Mouse (Mus musculus) lung, postnatal 4 days (tissue): ENCODE data around the gene Enoph1.

Experiments
- DNase-seq, 2 experiments: peaks; one replicate each; pipeline ENCODE4 v3.0.0; 2021

The Enoph1 gene

DNA sequence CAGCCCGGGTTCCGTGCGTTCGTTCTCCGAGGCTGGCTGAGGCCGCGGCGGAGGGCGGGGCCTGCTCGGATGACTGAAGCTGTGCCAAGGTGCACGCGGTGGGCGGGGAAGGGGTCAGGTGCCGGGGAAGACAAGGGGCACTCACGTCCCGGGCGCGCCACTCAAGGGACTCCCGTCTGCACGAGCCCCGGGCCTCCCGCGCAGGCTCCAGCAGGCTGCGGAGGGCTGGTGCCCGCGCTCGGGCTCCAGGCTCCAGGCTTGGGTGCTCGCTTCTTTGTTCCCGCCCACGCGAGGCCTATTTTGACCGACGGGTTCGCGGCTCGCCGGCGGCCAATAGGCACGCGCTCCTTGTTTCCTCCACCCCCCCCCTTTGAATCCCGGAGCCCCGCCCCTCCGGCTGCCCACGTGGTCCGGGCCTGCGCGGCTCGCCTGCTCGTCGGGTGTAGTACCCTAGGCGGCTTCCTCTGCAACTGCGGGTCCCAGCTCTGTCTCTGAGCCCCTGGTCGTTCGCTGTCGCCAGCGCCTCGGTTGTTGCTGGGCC is at the start of gene Enoph1, which contains the start of gene Hnrnpdl:
TSS of gene Enoph1 (plus strand) at position 384 of the 541 bp plus-strand sequence.
TSS of gene Hnrnpdl (minus strand) at position 63 of the 541 bp plus-strand sequence.
- DNase-seq, result peak; percentile 95

DNA sequence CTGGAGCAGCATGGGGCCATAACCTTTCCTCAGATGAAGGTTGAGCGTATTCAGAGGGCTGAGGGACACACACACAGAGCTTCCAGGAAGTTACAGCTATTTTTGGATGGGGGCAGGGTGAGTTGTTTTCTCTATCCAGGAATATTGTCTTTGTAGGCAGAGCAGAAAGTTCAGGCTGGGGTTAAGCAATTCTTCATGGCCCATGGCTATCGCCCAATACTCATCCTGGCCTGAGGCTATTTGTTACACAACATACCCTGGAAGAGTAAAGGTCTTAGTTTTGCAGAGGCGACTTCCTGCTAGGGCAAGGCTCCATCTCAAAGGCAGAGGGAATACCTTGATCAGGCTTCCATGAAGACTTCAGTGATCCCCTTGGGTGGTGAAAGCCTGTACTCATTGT is 45.6 kb upstream of the Enoph1 start:
- no peak for DNase-seq

DNA sequence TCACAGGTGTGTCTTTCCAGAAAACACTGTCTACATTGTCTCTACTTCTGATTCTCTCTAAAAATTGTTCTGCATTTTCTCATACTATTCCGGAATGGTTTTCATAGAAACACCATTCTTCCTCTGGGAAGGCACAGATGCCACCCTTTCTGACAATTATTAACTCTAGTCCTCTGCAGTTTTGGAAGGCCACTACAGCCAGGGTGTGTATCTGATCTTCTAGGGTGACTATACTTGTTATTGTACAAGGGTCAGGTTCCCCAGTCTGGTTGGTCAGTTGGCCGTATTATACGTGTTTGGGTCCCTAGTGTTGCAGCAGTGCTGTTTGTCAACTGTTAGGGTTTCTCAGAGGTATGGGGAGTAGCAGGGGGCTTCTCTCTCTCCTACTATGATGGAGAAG is 45.1 kb upstream of the Enoph1 start:
- DNase-seq, result no peak

DNA sequence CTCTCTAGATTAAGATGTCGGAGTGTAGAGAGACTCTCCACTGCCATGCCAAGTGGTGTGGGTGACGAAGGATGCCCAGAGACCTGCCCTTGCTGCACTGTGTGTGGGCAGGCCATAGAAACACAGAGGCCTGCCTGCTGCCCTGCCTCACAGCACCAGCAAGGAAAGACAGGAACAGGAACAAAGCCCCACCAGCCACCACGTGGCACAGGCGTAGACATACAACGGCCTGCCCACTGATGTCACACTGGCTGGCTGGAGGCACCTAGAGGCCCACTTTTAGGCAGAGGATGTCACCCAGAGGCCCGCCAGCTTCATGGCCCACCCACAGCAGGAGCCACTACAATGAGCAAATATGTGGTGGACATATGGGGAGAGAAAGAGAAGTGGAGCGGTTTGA is 39.7 kb upstream of the Enoph1 start:
- no peak for DNase-seq

DNA sequence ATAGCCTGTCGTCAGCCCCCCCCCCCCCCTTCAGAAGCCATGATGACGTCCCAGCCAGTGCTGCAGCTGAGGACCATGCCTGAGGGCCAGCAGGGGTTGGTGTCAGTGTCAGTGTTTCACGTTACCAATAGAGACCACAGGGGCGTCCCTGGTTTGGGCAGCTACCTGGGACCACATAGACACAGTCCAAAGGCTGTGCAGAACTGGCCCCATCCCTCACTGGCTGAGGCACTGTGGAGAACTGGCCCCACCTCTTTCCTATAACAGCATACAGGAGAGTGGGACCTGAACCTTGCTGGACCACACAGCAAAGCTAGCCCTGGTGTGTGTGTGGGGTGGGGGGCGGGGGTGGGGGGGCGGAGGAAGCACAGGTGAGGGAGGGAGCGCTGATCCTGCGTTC is 39.3 kb upstream of the Enoph1 start:
- DNase-seq, result no peak

DNA sequence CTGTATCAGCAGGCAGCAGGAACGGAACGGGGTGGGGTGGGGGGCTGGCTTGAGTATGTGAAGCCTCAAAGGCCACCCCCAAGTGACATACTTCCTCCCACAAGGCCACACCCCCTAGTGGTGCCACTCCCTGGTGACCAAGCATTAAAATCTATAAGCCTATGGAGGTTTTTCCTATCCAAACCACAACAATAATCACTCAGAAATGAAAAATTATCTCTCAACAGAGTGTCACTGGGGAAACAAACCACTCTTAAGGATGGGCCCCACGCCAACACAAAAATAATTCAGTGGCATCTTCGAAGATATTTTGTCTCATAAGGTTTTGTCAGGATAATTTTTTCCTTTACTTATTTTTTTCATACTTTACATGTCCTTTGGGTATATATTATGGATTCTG is 35.9 kb upstream of the Enoph1 start:
- DNase-seq, result no peak

DNA sequence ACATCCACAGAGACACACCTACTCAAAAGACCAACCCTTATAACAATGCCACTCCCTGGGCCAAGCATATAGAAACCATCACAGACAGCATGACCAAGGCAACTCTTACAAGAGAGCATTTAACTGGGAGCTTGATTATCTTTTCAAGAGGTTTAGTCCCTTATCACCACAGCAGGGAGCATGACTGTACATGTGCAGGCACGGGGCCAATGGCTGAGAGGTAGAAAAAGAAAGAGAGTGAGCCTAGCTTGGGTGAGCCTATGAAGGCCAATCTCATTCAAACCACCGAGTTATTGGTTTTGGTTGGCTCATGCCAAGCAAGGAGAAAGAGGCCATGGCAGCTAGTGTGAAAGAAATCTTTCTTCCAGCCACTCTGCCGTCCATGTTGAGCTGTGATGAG is 34.4 kb upstream of the Enoph1 start:
- no peak for DNase-seq

DNA sequence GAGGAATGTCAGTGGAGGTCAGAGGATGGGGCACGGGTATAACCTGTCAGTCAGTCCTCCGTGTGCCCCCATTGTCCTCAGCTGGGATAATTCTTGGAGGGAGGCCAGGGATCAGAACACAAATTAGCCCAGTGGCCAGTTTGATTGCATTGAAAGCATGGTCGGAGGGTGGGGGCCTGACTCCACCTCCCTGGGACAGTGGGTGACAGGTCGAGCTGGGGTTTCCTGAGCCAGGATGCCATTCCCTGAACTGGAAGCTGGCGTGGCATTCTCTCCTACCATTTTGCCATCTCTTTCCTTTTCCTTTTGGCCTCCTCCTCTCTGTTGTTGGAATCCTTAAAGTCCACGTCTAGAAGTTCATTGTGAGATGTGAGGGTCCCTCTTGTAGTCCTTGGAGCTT is 33.9 kb upstream of the Enoph1 start:
- no peak for DNase-seq

DNA sequence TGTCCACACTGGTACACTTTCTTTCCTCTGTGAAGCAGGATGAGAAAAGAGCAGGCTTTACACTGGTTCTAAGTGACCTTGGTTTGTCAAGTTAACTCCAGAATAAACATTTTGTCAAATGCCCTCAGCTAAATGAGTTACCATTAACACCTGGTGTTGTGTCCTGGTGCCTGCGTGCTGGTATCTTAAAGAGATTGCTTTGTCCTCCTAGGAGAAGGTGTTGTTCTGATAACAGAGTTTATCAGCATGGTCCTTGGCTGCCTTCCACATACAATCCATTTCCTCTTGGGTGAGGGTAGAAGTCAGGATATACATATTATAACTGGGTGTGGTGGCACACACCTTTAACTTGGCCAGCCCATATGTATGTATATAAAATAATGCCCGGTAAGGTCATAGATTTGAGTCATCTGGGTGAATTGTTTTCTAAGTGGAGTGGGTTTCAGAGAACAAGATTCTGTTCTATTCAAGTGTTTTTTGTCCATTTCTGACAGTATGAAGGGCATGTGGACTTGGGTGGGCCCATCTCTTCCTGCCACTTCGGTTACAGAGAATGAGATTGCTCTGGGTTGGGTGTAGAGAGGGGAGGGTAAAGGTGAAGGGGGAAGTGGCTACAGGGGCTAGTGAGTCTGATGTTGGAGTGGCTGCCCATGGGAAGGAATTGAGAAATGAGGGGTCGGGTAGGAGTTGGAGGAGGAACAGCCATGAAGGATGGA is 33.3 kb upstream of the Enoph1 start:
- DNase-seq, result no peak

DNA sequence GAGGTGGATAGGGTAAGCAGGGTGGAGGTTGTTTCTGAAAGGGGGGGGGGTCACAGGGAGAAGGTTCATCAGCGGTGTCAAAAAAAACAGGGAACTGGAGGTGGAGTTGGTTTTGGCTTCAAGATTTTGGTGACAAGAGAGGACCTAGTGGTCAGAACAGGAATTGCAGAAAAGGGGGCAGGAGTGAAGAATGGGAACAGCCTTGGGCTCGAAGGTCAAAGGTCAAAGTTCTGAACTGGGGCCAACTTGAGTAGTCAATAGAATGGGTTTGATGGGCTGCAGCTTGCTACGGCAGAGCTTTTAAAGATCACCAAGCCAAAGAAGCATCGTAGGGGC is 32.8 kb upstream of the Enoph1 start:
- no peak for DNase-seq

DNA sequence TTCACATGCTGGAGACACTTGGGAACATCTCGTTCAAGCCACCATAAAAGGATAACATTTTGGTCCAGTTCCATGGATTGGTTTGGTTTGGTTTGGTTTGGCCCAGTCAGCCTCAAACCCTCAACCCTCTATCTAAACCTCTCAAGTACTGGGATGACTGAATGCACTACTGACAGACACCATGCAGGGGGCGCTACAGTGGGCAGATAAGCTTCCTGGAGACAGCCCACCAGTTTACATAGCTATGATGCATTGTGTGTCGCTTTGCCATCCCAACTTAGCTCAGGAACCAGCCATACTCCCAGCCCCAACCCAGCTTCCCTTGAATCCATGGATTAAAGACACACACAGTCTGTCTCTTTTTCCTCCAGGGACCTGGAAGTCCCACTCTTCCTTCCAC is 31.3 kb upstream of the Enoph1 start:
- DNase-seq, result no peak

DNA sequence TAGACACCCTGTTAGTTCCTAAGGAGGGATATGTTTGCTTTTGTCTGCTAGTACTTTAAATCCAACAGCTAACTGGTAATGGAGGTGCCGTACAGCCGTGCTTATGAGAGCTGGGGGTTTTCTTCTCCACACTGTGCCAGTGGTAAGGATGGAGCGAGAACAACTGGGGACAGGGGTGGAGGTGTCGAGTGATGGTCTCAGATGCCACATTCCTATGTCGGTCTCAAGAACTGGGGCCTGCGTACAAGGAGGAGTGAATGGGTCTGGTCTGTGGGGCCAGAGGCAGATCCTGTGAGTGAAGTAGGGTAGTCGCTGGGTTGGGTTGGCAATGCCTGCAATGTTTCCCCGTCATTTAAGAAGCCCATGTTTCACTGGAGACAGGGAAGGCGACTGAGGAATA is 27.2 kb upstream of the Enoph1 start:
- DNase-seq, result no peak

DNA sequence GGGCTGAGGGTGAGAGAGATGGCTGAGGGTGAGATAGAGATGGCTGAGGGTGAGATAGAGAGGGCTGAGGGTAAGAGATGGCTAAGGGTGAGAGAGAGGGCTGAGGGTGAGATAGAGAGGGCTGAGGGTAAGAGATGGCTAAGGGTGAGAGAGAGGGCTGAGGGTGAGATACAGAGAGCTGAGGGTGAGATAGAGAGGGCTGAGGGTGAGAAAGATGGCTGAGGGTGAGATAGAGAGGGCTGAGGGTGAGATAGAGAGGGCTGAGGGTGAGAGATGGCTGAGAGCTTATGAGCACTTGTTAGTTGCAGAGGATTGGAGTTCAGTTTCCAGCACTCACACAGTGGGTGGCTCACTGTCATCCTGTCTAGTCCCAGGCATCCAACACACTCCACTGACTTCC is 19.7 kb upstream of the Enoph1 start:
- DNase-seq, result no peak

DNA sequence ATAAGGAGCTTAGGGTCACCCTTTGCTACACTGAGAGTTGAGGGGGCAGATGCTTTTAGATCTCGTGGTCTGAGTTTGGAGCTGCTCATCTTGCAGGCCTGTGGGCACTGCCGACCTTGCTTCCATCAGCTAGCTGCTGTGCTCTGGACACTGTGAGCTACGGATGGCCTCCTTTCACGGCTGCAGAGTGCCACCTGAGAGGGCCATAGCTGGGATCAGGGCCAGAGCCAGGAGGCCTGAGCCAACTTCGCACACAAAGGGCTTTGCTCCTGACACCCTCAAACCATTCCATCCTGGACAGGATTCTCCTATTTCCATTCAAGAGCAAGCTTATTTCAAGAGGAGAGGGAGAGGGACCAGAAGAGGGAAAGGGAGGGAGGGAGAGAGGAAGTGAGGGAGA is 15.4 kb upstream of the Enoph1 start:
- no peak for DNase-seq

DNA sequence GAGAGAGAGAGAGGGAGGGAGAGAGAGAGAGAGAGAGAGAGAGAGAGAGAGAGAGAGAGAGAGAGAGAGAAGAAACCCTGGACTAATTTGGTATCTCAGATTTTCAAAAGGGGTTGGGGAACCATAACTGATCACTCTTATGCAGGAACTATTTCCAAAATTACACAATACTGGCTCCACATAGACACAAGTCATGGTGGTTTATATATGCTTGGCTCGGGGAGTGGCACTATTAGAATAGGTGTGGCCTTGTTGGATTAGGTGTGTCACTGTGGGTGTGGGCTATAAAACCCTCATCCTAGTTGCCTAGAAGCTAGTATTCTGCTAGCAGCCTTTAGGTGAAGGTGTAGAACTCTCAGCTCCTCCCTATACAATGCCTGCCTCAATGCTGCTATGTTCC is 14.9 kb upstream of the Enoph1 start:
- DNase-seq, result no peak

DNA sequence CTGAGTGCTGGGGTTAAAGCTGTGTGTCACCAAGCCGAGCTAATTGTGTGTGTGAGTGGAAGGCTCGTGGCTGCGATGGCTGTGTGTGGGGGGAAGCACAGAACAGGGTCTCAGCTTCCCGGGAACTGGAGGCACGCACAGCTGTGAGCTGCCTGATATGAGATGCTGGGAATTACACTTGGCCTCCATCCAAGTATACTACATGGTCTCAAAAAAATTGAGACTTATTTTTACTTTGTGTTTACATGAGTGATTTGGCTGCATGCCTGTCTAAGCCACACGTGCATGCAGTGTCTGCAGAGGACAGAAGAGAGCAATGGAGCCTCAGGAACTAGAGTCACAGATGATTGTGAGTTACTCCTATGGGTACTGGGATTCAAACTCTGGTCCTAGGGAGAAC is 9.7 kb upstream of the Enoph1 start:
- DNase-seq, result peak; percentile 46 to 62

DNA sequence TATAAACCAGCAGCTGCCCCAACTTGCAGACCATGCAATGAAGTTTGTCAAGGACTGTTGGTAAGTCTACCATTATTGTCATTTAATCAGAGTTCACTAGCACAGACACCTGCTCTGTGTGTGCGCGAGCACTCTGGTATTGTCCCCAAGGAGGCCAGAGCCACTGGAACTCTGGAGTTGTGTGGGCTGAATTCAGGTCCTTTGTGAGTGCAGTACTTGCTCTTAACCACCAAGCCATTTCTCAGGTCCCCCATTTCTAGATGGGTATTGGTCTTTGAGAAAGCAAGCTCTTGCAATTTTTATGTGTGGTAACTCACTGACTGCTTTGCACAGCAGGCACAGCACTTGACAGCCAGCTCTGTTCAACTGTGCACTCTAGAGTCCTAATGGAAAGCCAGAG is 7.7 kb upstream of the Enoph1 start:
- no peak for DNase-seq

DNA sequence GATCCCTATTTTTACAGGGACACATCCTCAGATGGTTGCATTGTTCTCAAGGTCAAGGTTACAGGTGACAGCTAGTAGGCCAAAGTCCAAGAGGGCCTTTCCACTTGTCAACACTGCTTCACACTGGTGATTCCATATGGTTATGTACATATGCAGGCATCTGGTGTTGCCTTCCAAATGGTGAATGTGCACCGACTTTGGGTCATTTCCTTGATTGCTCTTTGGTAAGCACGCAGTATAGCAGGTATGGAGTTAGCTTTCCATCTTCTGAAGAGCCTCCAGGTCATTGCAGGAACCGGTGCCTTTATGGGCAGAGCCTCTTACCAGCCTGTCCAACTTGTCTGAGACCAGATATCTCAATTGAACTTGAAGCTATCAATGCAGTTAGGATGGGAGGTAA is 7.1 kb upstream of the Enoph1 start:
- DNase-seq, result no peak

DNA sequence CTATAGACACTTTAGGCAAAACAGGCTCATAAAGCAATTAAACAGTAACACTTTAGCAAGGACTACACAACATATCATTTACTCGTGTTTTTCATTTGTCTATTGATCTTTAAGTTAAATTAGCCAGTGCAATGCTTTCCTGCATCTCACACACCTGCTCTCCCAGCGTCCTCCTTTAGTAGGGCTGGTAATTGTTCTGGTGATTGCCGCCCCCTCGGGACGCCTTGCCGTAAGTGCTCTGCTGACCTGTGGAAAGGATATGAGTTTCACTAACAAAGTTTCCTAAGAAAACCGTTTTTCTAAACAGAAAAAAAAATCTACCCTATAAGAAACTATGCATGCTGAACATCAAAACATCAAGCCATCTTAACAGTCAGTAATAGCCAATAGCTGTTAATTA is 3.8 kb upstream of the Enoph1 start:
- DNase-seq, result peak in 1 of 2 experiments; percentile 8

DNA sequence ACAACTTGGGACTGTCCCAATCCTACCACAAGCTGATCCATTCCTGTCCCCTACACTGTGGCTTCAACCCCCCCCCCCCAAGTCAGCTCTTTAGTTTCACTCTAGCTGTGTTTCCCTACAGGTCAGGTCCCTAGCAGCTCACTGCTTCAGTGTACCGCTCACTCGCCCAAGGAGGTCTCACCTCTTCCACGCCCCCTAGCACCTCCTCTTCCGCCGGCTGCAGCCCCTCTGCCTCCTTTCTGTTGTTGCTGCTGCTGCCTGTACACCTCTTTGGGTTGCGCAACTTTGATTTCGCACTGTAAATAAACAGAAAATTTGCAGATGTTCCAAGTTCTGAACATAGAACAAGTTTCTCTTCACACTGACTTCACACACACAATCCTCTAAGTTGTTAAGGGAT is 3.1 kb upstream of the Enoph1 start:
- peak; percentile 20 to 29 for DNase-seq

DNA sequence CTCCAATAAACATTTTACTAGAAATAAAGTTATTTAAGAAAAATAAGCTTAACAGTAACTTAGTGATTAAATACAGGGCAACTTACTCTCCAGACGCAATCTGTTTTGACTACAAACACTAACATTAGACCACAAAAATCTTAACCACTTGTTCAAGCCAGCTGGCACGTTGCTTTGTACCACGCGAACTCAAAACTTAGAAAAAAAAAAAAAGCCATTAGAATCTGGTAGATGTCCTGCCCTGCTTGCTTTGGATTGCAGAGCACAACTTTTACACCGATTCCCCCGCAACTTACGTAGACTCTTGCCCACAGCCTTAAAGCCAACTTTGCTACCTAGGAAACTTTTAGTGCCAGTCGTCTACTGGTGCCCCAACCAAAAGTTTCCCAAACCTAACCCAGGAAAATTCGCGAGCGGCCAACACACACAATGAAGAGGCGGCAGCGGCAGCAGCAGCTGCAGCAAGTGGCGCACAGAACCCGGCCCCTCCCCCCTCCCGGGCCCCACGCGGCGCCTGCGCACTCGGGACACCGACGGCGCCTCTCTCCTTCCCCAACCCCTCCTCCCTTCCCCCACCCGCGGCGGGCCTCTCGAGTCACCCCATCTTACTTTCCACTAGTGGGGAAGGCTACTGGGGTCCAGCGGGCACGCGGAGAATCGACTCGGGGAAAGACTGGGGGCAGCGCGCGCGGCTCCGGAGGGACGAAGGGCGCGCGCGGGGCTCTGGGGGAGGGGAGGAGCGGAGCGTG is 1.6 kb upstream of the Enoph1 start:
- DNase-seq, result peak; percentile 93 to 94

DNA sequence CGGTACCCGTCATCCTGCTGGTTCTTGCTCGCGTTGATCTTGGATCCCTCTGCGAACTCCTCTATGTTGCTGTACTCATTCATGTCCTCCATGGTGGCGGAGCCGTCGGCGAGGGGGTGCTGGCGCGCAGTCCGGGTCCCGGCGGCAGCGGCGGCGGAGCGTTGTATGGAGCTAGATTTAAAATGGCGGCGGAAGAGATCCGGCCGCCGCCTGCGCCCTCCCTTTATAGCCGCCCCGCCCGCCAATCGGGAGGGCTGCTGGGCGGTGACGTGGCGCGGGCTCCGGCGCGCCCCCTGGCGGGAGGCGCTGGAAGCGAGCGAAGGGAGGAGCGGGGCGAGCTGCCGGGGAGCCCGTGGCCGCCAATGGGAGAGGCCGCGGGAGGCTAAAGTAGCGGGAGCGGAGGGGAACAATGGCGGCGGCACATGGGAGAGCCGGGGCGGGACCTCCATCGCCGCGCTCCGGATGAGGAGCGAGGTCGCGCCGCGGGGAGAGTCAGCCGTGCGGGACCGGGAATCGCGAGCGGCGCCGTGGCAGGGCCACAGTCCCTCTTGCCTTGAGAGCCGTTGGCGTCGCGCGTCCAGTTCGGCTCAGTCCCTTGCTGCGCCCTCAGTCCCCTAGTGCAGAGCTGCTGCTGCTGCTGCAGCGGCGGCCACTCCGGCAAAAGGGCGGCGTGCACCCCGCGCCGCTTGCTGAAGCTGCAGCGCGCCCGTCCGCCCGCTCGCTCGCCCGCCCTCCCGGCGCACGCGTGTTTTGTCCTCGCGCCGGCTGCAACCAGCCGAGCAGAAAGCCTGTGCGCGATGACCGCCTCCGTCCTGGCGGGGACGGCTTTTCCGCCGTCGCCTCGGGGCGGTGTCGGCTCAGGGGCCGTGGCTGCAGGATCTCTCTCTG is 827 bp upstream of the Enoph1 start:
- DNase-seq, result peak; percentile 99

DNA sequence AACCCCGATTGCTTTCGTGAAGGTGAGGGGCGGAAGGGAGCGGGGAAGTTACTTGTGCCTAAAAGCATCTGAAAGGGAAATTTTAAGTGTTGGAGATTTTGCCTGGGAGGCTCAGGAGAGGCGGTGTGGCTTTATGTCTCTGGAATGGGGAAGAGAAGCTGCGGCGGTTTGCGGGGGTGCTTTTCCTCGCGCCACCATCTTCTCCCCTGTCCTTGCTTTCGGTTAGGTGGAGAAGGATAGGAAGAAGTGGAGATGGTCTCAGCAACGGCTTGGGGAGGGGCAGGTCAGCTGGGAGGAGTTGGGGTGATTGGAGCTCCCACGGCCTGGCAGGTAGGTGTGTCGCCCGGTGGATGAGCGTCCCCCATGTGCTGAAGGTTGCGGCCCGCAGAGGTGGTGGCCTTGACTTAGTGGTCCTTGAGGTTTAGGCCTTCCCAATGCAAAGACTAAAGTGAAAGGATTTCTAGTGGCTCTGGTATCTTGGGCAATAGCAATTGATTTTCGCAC is 548 bp downstream of the Enoph1 start:
- peak in 1 of 2 experiments; percentile 50 for DNase-seq
